Mouse (Mus musculus): Measurements from ENCODE around the gene Klkb1.

Gene Klkb1

GRCm38 (mm10) chr8:45253111-45253510 lies 41.5 kb downstream of the Klkb1 start:
- no peak for TF ChIP-seq GATA4 (IDR thresholded peaks at IDR 0.05; ENCODE audit: insufficient replicate concordance, low read length)

GRCm38 (mm10) chr8:45246307-45246706 lies 48.4 kb downstream of the Klkb1 start:
- TF ChIP-seq GATA4 (IDR thresholded peaks at IDR 0.05; ENCODE audit: insufficient replicate concordance, low read length): no peak

GRCm38 (mm10) chr8:45239363-45239762 lies 55.3 kb downstream of the Klkb1 start:
- TF ChIP-seq GATA4 (IDR thresholded peaks at IDR 0.05; ENCODE audit: insufficient replicate concordance, low read length): no peak

GRCm38 (mm10) chr8:45238282-45238681 lies 56.4 kb downstream of the Klkb1 start:
- TF ChIP-seq GATA4 (IDR thresholded peaks at IDR 0.05; ENCODE audit: insufficient replicate concordance, low read length): no peak

- TF ChIP-seq GATA4 (IDR thresholded peaks at IDR 0.05; ENCODE audit: insufficient replicate concordance, low read length): no peak
Observed at GRCm38 (mm10) chr8:45236164-45236912, 58.3 kb downstream of the Klkb1 start.

- TF ChIP-seq GATA4 (IDR thresholded peaks at IDR 0.05; ENCODE audit: insufficient replicate concordance, low read length): no peak
Observed at GRCm38 (mm10) chr8:45235228-45235627, 59.4 kb downstream of the Klkb1 start.

GRCm38 (mm10) chr8:45233256-45233655 lies 61.4 kb downstream of the Klkb1 start:
- no peak for TF ChIP-seq GATA4 (IDR thresholded peaks at IDR 0.05; ENCODE audit: insufficient replicate concordance, low read length)

Measured in liver, adult (tissue).